ENCODE assay signal across 9 mouse cellular contexts in genomic region chr7:141315974-141316373, GRCm38 (mm10). TPM values are rescaled to one million over a fixed set of nuclear protein-coding genes. Genes with fewer than 3 reads are reported as not detected.
DNase-seq lines count a peak whose midpoint lies in the region; ATAC-seq and TF ChIP-seq lines count a peak whose summit lies in the region.
"Had no signal": no experiment of that assay in that cellular context is flagged by ENCODE, and none has a peak within 500 bp of the region (broad histone marks: within the 10 kb centered on the region; RNA-seq: fewer than 3 reads in every experiment).

No protein-coding gene starts in this region.

- no peak for TF ChIP-seq EP300 in heart, adult 2 months (IDR thresholded peaks at IDR 0.05; ENCODE audit: insufficient read depth, low read depth, low read length)

- no peaks in the 10 kb centered on the region for H3K27me3 ChIP-seq in heart, adult 2 months (ENCODE audit: control insufficient read depth, insufficient read depth, low read length)
- H3K27me3 ChIP-seq in heart, embryonic 10.5 days (ENCODE audit: insufficient read depth, poor library complexity, severe bottlenecking): no peaks in the 10 kb centered on the region
- H3K27me3 ChIP-seq: limb, embryonic 15.5 days had no signal

- H3K4me1 ChIP-seq in heart, adult 2 months (ENCODE audit: control insufficient read depth, insufficient read depth, low read length): no peaks in the 10 kb centered on the region
- no peaks in the 10 kb centered on the region for H3K4me1 ChIP-seq in heart, embryonic 10.5 days
- H3K4me1 ChIP-seq: limb, embryonic 15.5 days had no signal

- intact Hi-C loops in heart, adult 2 months (cut with DNase I): no loop called here

- no peak for TF ChIP-seq POLR2A in heart, adult 2 months (IDR thresholded peaks at IDR 0.05; ENCODE audit: insufficient read depth, low read depth, low read length)

- 79% methylated on average over 5 of the region's 5 CpGs for WGBS in heart, adult 2 months
- WGBS in heart, embryonic 10.5 days: 83% methylated on average over 5 of the region's 5 CpGs

- no peak overlapping the region for H3K9ac ChIP-seq in heart, adult 2 months (ENCODE audit: low read depth, low read length)
- H3K9ac ChIP-seq: limb, embryonic 15.5 days had no signal

- H3K79me2 ChIP-seq in heart, adult 2 months (replicated peaks; ENCODE audit: control insufficient read depth, insufficient read depth, low read length): no peaks in the 10 kb centered on the region

- H3K9me3 ChIP-seq in heart, embryonic 10.5 days: no peaks in the 10 kb centered on the region
- H3K9me3 ChIP-seq: limb, embryonic 15.5 days had no signal

- H3K4me3 ChIP-seq in heart, adult 2 months: no peak overlapping the region
- no peak overlapping the region for H3K4me3 ChIP-seq in heart, embryonic 10.5 days
- H3K4me3 ChIP-seq: limb, embryonic 15.5 days had no signal

- H3K36me3 ChIP-seq in heart, adult 2 months (ENCODE audit: control insufficient read depth, insufficient read depth, low read length): no peaks in the 10 kb centered on the region; the same call in 1 of the 2 replicates
- peaks cover 99% of the 10 kb centered on the region for H3K36me3 ChIP-seq in heart, embryonic 10.5 days

- peak in 1 of 2 experiments; percentile 27 for DNase-seq in heart, adult 2 months
- no peak for DNase-seq in heart, embryonic 10.5 days (ENCODE audit: low spot score)
- DNase-seq in 416B (ENCODE audit: low read depth) (peak; percentile 41), MN1 (ENCODE audit: low spot score) (peak; percentile 48)
- peak; percentile 86 to 90 for DNase-seq in kidney, adult 8-10 months
- DNase-seq in lung, postnatal 4 days: peak; percentile 39 to 58
- DNase-seq in thymus, postnatal 4 days: peak; percentile 79

- peak; percentile 56 for TF ChIP-seq CTCF in heart, adult 2 months (IDR thresholded peaks at IDR 0.05)

- H3K27ac ChIP-seq in heart, adult 2 months: no peak overlapping the region
- H3K27ac ChIP-seq in heart, embryonic 10.5 days: no peak overlapping the region
- H3K27ac ChIP-seq: limb, embryonic 15.5 days had no signal

- no peak for ATAC-seq in cerebellum, adult (ENCODE audit: insufficient number of reproducible peaks, low FRiP score, low TSS enrichment)

RNA-seq across cellular contexts. Expression of gene Deaf1, which starts 11.5 kb away (rescaled TPM):
- total RNA-seq in heart, adult 2 months (2021): 10 to 100 TPM; 10.8 to 13.5 TPM
- polyA plus RNA-seq in heart, adult 2 months (2012; rRNA removed): 9.7 and 9.8 TPM in 2 replicates
- 35.6 and 39.4 TPM in 2 replicates for polyA plus RNA-seq in heart, embryonic 10.5 days (2016; fragmentation: Nextera tagmentation; extraction: Ambion mirVana)

RNA-seq across cellular contexts. Expression of gene Tmem80, which starts 11.6 kb away (rescaled TPM):
- 10 to 100 TPM; 13.5 to 14.9 TPM for total RNA-seq in heart, adult 2 months (2021)
- polyA plus RNA-seq in heart, adult 2 months (2012; rRNA removed): 28.9 and 34.5 TPM in 2 replicates
- polyA plus RNA-seq in heart, embryonic 10.5 days (2016; fragmentation: Nextera tagmentation; extraction: Ambion mirVana): 39.5 and 41.2 TPM in 2 replicates

RNA-seq across cellular contexts. Expression of gene Eps8l2, which starts 22.7 kb away (rescaled TPM):
- total RNA-seq in heart, adult 2 months (2021): 1 to 10 TPM; 3.8 to 4.3 TPM
- 5.8 and 8.9 TPM in 2 replicates for polyA plus RNA-seq in heart, adult 2 months (2012; rRNA removed)
- polyA plus RNA-seq in heart, embryonic 10.5 days (2016; fragmentation: Nextera tagmentation; extraction: Ambion mirVana): 3.1 and 8.2 TPM in 2 replicates

RNA-seq across cellular contexts. Expression of gene Drd4, which starts 24.2 kb away (rescaled TPM):
- not detected for total RNA-seq in heart, adult 2 months (2021)
- 0.04 TPM in 1 of 2 replicates, not detected in the other for polyA plus RNA-seq in heart, adult 2 months (2012; rRNA removed)
- 0.13 TPM in 1 of 2 replicates, not detected in the other for polyA plus RNA-seq in heart, embryonic 10.5 days (2016; fragmentation: Nextera tagmentation; extraction: Ambion mirVana)

RNA-seq across cellular contexts. Expression of gene Sct, which starts 37.0 kb away (rescaled TPM):
- total RNA-seq in heart, adult 2 months (2021): not detected
- polyA plus RNA-seq in heart, adult 2 months (2012; rRNA removed): not detected in 2 replicates
- 1.7 and 5.0 TPM in 2 replicates for polyA plus RNA-seq in heart, embryonic 10.5 days (2016; fragmentation: Nextera tagmentation; extraction: Ambion mirVana)
